Mouse (Mus musculus) CD4-positive, CD25-positive, alpha-beta regulatory T cell, adult 4 months (primary cell): ENCODE results near the gene Entpd3. TPM values are rescaled to one million over a fixed set of nuclear protein-coding genes. Genes with fewer than 3 reads are reported as not detected.

Experiments used
- ATAC-seq: one replicate; pipeline ENCODE4 v1.8.0; 2017
- polyA plus RNA-seq, 2 experiments: library from polyadenylated mRNA; unstranded; fragments of 100-300 nt; shearing (Covaris generic); gene quantifications; one replicate each; pipeline ENCODE4 v1.2.1; 2017

Gene Entpd3
- polyA plus RNA-seq, 2 experiments from 2014 or later: not detected

DNA sequence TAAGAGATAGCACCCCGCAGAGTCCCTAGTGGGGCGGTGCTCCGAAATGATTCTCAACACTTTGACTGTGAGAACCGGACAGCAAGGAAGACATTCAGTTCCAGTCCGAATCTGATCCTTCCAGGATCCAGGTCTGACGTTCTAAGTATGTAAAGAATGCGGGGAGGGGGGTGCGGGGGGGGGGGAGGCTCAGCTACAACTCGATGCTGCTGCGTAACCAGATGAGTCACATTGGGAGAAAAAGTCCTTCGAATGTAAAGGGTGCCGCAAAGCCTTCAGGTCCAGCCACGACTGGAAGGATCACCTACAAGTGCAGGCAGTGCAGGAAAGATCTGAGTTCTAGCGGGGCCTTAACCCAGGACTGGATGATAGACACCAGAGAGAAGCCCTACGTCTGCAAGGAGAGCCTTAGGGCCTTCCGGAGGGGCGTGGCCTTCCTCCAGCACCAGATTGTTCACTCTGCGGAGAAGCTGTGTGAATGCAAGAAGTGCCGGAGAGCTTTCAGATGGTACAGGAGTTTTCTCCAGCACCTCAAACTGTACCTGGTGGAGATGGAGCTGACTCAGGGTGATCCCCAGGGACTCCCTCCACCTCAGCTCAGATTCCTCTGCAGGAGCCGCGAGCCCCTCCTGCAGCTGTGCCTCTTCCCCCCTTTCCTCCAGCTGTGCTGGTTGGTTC, 42.5 kb downstream of the Entpd3 start:
- peak; percentile 66 for ATAC-seq

GRCm38 (mm10) chr9:120582619-120583308, 43.1 kb downstream of the Entpd3 start:
- ATAC-seq: peak; percentile 88

- no peak for ATAC-seq
These were observed 43.7 kb downstream of the Entpd3 start for GRCm38 (mm10) chr9:120583314-120583713.

- ATAC-seq: peak; percentile 40
These were observed 46.9 kb downstream of the Entpd3 start for GRCm38 (mm10) chr9:120586546-120586945.

DNA sequence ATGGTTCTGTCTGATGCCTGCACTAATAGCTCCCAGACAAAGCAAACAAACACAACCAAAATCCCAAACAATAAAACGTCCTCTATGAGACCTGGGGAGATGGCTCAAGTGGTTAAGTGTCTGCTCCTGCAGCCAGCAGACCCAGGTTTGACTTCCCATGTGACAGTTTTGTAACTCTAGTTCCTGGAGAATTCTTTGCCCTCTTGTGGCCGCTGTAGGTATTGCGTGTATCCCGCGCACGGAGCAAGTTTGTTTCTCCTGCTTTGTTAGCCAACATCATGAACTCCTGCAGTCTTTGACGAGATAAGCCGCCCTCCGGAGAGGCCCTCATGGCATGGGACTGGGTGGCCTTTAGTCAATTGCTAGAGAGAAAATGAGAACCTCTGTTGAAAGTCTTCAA, 51.9 kb downstream of the Entpd3 start:
- peak; percentile 71 for ATAC-seq

- ATAC-seq: no peak
These were observed 53.9 kb downstream of the Entpd3 start for GRCm38 (mm10) chr9:120593383-120594101.

GRCm38 (mm10) chr9:120594839-120595238, 55.2 kb downstream of the Entpd3 start:
- ATAC-seq: no peak

GRCm38 (mm10) chr9:120595306-120595705, 55.7 kb downstream of the Entpd3 start:
- ATAC-seq: no peak

GRCm38 (mm10) chr9:120601488-120602171, 62.0 kb downstream of the Entpd3 start:
- peak; percentile 58 for ATAC-seq

- ATAC-seq: no peak
These were observed 62.7 kb downstream of the Entpd3 start for GRCm38 (mm10) chr9:120602172-120602838.

DNA sequence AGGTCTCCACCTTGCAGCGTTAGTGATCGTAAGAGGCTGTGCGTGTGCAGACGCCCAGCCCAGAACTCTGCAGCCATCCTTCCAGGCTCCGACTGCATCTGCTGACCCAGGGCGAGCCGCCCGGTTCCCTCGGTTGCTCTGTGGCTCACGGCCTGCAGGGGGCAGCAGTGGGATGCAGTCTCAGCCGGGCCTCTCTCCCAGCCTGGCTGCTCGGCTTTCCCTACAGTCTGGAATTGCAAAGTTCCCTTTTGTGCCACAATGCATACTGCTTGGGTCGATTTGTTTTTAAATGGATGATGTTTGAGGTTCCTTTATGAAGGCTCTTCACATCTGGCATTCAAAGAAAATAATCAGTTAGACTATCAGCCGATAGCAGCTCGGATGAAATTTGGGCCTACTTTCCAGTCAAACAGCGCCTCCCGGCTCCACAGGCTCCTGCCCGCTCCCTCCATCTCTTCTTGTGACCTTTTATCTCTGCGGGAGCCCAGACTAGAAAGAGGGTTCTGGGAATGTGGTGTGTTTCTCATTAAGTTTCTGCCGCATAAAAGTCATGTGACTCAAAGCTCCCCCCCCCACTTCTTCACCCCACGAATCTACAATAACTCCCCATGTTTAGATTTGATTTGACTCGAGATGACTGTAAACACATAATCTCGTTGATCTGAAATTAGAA, 63.4 kb downstream of the Entpd3 start:
- ATAC-seq: peak; percentile 56

DNA sequence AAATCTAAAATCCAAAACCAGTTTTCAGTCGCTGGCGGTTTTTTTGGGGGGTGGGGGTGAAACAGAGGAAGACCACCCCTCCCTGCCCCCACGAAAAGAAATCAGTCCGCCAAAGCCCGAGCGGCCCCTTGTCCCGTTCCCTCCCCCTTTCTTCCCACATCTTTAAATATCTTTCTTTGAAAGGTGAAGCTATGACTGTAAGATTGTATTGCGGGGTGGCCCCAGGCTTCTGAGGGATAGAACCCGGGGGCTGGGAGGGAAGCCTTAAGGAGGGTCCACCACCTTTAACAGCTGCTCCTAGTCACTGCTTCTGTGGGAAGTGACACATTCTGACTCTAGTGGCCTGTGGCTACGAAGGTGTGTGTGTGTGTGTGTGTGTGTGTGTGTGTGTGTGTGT, 63.9 kb downstream of the Entpd3 start:
- no peak for ATAC-seq

- no peak for ATAC-seq
These were observed 64.3 kb downstream of the Entpd3 start for GRCm38 (mm10) chr9:120603956-120604355.

DNA sequence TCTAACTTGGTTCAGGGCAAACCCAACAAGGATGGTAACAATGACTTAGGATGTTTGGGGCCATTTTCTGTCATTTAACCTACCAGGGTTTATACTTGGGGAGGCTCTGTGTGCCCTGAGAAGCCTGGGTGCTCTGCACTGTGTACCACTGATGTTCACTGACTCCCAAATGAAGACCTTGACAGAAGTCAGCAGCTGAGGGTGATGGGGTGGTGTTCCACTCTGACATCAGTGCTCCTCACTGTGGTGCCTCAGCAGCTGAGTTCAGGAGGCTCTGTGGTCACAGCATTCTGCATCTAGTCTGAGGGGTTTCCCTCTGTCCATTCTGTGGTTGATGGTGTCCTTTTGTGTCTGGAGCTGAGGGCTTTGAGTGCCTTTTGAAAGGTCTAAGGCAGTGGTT, 71.4 kb downstream of the Entpd3 start:
- ATAC-seq: no peak

DNA sequence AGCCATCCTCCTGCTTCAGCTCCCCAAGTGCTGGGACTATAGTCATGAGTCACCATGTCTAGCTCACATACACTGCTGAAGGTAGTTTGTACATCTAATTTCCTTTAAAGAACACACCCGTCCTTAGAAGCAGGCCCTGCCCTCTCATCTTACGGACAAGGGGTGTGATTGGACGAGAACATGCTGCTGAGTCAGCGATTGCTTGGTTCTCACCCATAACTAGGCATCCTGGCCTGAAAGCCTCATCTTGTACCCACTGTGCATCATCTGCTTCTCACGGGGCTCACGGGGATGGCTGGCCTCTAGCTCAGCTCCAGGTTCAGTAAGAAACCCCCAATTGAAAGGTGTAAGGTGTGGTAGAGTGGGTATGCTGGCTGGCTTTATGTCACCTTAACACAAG, 74.4 kb downstream of the Entpd3 start:
- ATAC-seq: no peak

Other genes with a start within 250 kb of the Entpd3 start
- gene Myrip, start 238.3 kb upstream of the Entpd3 start, polyA plus RNA-seq: not detected
- 10 to 100 TPM; 71.8 to 88.3 TPM for gene Eif1b, start 47.6 kb upstream of the Entpd3 start, polyA plus RNA-seq
- 1,000 to 10,000 TPM; 1,931 to 1,996 TPM for gene Rpl14, start 31.6 kb downstream of the Entpd3 start, polyA plus RNA-seq